Mouse (Mus musculus): Measurements from ENCODE around the gene Spn. TPM values are rescaled to one million over a fixed set of nuclear protein-coding genes. Genes with fewer than 3 reads are reported as not detected.
"Not testable (repeated sequence)": the region's sequence is repeated elsewhere in the genome, so short reads cannot be mapped to it uniquely, and the experiment has no call there.

The Spn gene
- polyA plus RNA-seq, 1 experiment from 2014 or later, result 0.23 TPM

DNA sequence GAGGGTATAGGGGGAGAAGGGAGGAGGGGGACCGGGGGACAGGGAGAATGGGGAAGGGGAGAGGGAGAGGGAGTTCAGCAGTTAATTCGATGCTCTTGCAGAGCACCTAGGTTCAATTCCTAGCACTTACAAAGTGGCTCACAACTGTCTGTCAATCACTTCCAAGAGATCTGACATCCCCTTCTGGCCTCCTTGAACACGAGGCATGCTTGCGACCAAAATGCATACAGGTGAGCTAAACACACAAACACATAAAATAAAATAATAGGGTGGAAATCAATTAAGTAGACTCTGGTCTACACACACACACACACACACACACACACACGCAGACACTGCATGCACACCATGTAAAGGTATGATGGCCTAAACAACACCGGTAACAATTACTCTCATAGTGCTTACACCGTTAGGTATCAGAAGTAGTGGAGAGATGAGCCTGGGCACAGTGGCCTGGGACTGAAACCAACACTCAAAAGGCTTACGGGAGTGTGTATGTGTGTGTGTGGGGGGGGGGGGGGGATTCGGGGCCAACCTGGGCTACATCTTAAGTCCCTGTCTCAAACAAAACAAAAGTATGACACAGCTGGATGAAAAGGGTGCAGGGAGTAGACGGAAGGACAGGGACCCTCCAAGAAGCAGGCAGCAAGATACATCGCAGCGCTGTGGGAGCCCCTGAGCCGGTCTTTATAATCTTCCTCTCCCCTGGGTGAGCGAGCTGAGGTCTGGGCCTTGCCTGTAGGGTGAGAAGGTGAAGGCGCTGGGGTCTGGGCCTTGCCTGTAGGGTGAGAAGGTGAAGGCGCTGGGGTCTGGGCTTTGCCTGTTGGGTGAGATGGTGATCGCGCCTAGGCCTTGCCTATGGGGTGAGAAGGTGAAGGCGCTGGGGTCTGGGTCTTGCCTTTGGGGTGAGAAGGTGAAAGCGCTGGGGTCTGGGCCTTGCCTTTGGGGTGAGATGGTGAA, 47.2 kb downstream of the Spn start:
- Histone ChIP-seq H3K27me3 (no peaks in the 10 kb centered on the region), H3K4me3 (no peak overlapping the region), H3K36me3 (no peaks in the 10 kb centered on the region), H3K4me1 (replicated peaks) (peaks cover 6% of the 10 kb centered on the region), H3K9me3 (replicated peaks) (no peaks in the 10 kb centered on the region), H3K27ac (peak overlapping the region; percentile 37; the same call in 1 of the 2 replicates), H3K9ac (no peak overlapping the region), H3K4me2 (peak overlapping the region; percentile 18; the same call in 1 of the 2 replicates)
- ATAC-seq (replicated peaks; ENCODE audit: insufficient number of reproducible peaks, insufficient read depth, low FRiP score, low read depth), result peak; percentile 15; the same call in 1 of the 2 replicates
- 83% methylated on average over 20 of the region's 20 CpGs for WGBS

DNA sequence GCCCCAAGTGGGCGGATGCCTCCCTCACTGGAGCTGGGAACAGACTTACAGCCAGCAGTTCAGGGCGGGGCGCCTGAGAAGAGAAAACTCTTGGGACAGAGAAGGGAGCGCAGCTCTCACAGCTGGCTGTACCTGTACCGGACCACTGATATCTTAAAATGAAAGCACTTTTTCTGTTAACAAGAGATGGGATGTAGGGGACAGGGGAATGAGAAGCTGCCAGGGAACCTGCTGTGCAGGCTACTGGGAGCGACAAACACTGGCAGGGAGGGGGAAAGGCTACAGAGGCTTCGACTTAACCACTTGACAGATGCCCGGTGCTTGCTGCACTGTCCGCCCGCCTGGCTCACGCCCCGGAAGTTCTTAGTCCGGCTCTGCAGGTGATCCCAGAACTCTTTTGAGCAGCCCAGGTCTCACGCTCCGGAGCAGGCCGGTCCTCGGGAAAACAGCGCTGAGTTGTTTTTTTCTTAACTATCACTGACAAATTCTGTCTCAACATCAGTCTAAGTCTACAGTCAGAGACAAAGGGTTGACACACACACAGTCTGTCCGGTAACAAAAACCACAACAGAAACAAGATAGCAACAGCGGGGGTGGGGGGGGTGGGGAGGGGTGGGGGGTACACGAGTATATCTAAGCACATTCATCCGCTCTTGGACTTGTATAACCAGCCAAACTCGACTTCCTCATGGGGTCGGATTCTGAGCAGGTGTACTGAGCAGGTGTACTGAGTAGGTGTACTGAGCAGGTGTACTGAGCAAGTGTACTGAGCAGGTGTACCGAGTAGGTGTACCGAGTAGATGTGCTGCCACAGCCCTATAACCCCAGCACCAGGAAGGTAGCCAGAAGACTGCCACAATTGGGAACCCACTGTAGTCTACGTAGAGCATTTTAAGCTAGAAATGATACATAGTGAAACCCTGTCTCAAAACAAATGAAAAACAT, 48.5 kb downstream of the Spn start:
- H3K9me3 ChIP-seq (replicated peaks), result no peaks in the 10 kb centered on the region
- no peaks in the 10 kb centered on the region for H3K27me3 ChIP-seq
- peak overlapping the region; percentile 61 for H3K4me2 ChIP-seq
- peak overlapping the region; percentile 38 for H3K9ac ChIP-seq
- H3K27ac ChIP-seq, result peak overlapping the region; percentile 13; the same call in 1 of the 2 replicates
- H3K4me1 ChIP-seq (replicated peaks), result peaks cover 6% of the 10 kb centered on the region
- no peaks in the 10 kb centered on the region for H3K36me3 ChIP-seq
- 17% methylated on average over 27 of the region's 27 CpGs for WGBS
- H3K4me3 ChIP-seq, result peak overlapping the region; percentile 39
- no peak for ATAC-seq (replicated peaks; ENCODE audit: insufficient number of reproducible peaks, insufficient read depth, low FRiP score, low read depth)

DNA sequence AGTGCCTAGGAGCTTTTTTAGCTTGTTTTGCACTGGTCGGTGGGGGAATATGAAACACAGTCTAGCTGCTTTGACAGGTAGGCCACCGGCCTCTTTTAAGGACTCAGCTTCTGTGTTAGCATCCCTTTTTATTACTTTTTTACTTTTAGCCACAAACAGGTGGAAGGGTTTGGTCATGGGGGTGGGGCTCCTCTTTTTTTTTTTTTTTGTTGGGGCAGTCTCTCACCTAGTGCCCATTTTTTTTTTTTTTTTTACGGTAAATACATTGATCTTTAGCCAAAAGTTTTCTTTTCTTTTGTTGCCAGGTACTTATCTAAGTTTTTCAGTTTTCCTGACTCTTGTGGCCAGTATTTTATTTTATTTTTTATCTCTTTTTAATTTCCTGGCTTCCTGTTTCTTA, 49.5 kb downstream of the Spn start:
- Histone ChIP-seq H3K27me3 (no peaks in the 10 kb centered on the region), H3K9ac (no peak overlapping the region), H3K4me1 (replicated peaks) (peaks cover 6% of the 10 kb centered on the region), H3K9me3 (replicated peaks) (no peaks in the 10 kb centered on the region), H3K4me2 (no peak overlapping the region), H3K36me3 (no peaks in the 10 kb centered on the region), H3K27ac (no peak overlapping the region), H3K4me3 (no peak overlapping the region)
- no peak for ATAC-seq (replicated peaks; ENCODE audit: insufficient number of reproducible peaks, insufficient read depth, low FRiP score, low read depth)
- 80% methylated on average over 3 of the region's 3 CpGs for WGBS

DNA sequence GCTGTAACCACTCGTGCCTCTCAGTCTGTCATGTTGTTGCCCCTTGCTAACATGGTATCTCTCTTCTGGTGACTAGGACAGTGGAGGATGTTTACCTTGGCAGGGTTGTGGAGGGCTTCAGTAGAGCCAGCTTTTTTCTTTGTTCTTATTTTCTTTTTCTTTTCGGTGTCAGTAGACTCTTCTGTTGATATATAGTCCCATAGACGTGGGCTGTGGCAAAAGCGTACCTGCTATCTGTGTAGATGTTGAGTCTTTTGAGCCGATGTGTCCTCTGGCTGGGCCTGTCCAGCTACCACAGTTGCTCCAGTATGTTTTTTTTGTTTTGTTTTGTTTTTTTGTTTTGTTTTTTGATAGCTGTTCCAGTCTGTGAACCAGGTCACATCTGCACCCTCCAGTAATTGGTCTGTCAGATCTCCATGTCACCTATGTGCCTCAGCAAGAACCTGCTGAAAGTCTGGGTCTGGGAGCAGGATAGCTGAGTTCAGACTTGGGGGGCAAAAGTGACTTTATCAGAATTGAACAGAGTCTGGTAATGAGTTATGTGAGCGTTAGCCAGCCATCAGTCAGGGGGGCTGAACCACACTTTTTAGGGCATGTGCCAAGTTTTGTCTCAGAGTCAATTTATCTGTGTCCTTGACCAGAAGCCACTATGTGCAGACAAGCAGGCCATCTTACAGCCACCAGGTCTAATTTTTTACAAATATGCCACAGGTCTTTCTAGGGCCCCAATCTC, 50.2 kb downstream of the Spn start, which contains the start of gene Zg16:
Gene Zg16 (minus strand): TSS at position 51 of the 733 bp plus-strand sequence.
- not testable (repeated sequence) for H3K36me3 ChIP-seq; H3K4me3 ChIP-seq; H3K4me1 ChIP-seq (replicated peaks); H3K27me3 ChIP-seq; ATAC-seq (replicated peaks; ENCODE audit: insufficient number of reproducible peaks, insufficient read depth, low FRiP score, low read depth); H3K4me2 ChIP-seq; H3K27ac ChIP-seq; H3K9me3 ChIP-seq (replicated peaks); H3K9ac ChIP-seq
- 60% methylated on average over 6 of the region's 6 CpGs for WGBS

DNA sequence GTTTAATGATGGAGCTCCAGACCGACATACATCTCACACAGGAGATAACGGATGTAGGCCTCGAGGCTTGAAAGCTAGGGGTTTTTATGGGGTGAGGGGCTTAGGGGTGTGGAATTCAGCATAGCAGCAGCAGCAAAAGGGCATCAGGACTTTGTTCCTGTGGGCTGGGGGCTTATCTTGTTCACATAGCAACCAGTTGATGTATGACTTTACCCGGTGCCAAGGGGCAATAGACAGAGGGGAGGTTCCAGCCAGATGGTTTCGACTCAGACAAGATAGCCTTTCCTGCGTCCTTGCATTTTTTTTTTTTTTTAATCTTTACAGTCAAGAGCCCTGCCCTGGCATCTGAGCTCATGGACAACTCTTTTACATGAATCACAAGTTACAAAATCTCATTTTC, 51.9 kb downstream of the Spn start:
- not testable (repeated sequence) for H3K27ac ChIP-seq; H3K4me3 ChIP-seq; H3K4me2 ChIP-seq; H3K9me3 ChIP-seq (replicated peaks); H3K27me3 ChIP-seq; ATAC-seq (replicated peaks; ENCODE audit: insufficient number of reproducible peaks, insufficient read depth, low FRiP score, low read depth); H3K4me1 ChIP-seq (replicated peaks); H3K36me3 ChIP-seq; H3K9ac ChIP-seq
- 32% methylated on average over 6 of the region's 6 CpGs for WGBS

DNA sequence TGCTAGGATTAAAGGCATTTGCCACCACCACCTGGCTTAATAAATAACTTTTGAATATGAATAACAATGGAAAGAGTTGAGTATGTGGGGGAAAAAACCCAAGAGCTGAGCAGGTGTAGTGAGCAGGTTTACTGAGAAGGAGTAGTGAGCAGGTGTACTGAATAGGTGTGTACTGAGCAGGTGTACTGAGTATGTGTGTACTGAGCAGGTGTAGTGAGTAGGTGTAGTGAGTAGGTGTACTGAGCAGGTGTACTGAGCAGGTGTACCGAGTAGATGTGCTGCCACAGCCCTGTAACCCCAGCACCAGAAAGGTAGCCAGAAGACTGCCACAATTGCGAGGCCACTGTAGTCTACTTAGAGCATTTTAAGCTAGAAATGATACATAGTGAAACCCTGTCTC, 52.8 kb downstream of the Spn start:
- Histone ChIP-seq H3K27me3 (no peaks in the 10 kb centered on the region), H3K27ac (no peak overlapping the region), H3K36me3 (no peaks in the 10 kb centered on the region), H3K4me2 (no peak overlapping the region), H3K4me3 (no peak overlapping the region), H3K9ac (no peak overlapping the region), H3K4me1 (replicated peaks) (peaks cover 6% of the 10 kb centered on the region), H3K9me3 (replicated peaks) (no peaks in the 10 kb centered on the region)
- no peak for ATAC-seq (replicated peaks; ENCODE audit: insufficient number of reproducible peaks, insufficient read depth, low FRiP score, low read depth)
- 81% methylated on average over 2 of the region's 2 CpGs for WGBS

DNA sequence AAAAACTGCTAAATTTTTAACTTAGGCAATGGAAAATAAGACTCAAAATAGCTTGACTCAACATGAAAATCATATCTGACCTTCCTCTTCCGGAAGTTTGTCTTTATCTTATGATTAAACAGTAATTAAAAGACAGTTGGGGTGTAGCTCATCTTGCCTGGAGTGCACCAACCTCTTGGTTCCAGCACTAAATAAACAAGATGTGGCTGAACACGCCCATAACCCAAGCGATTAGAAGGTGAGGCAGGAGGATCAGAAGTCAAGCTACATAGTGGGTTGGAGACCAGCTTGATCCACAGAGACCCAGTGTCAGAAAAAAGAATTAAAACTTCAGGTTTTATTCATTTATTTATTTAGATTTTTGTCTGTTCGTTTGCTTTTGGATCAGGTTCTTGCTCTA, 53.9 kb downstream of the Spn start:
- no peaks in the 10 kb centered on the region for H3K36me3 ChIP-seq
- H3K4me2 ChIP-seq, result no peak overlapping the region
- no peak overlapping the region for H3K27ac ChIP-seq
- peaks cover under 1% of the 10 kb centered on the region for H3K4me1 ChIP-seq (replicated peaks)
- H3K9ac ChIP-seq, result no peak overlapping the region
- no peak overlapping the region for H3K4me3 ChIP-seq
- no peaks in the 10 kb centered on the region for H3K27me3 ChIP-seq
- no peak for ATAC-seq (replicated peaks; ENCODE audit: insufficient number of reproducible peaks, insufficient read depth, low FRiP score, low read depth)
- 71% methylated on average over 4 of the region's 4 CpGs for WGBS
- H3K9me3 ChIP-seq (replicated peaks), result no peaks in the 10 kb centered on the region

DNA sequence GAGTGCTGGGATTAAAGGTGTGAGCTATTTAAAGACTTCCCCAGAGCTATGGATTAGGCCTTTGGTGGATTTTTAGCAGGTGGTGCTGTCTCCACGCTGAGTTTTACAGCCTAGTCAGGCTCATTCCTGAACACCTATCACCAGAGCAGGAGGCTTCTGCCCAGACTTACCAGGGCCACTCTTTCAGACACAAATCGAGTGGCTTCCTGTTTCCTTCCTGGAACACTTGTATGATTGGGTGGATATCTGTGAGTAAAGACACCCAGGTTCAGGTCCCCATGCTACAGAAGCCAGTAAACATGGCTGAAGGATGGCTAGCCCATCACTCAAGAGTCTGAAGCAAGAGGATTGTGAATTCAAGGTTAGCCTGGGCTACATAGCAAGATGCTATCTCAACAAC, 54.6 kb downstream of the Spn start:
- H3K4me1 ChIP-seq (replicated peaks), result no peaks in the 10 kb centered on the region
- H3K9ac ChIP-seq, result no peak overlapping the region
- ATAC-seq (replicated peaks; ENCODE audit: insufficient number of reproducible peaks, insufficient read depth, low FRiP score, low read depth), result no peak
- H3K27me3 ChIP-seq, result no peaks in the 10 kb centered on the region
- WGBS, result 43% methylated on average over 2 of the region's 2 CpGs
- H3K4me3 ChIP-seq, result no peak overlapping the region
- no peak overlapping the region for H3K27ac ChIP-seq
- no peak overlapping the region for H3K4me2 ChIP-seq
- H3K36me3 ChIP-seq, result no peaks in the 10 kb centered on the region
- H3K9me3 ChIP-seq (replicated peaks), result no peaks in the 10 kb centered on the region

DNA sequence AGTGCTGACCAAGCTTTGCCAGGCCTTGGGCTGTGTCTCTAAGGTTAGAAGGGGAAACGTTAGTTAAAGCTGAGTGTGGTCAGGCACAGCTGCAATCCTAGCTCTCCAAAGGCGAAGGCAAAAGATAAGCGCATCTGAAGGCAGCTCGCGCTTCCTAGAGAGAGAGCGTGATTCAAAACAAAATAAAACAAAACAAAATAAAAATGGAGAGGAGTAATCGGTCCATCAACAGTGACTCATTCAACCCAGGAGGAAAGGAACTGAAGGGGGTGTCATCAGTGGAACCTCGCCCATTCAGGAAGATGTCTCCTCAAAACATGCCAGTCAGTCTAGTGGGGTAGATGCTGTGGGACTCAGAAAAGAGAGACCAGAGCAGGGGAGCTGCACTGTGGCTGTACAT, 55.4 kb downstream of the Spn start:
- H3K4me2 ChIP-seq, result no peak overlapping the region
- H3K27me3 ChIP-seq, result no peaks in the 10 kb centered on the region
- H3K4me3 ChIP-seq, result no peak overlapping the region
- no peaks in the 10 kb centered on the region for H3K36me3 ChIP-seq
- no peak overlapping the region for H3K27ac ChIP-seq
- H3K9ac ChIP-seq, result no peak overlapping the region
- H3K9me3 ChIP-seq (replicated peaks), result no peaks in the 10 kb centered on the region
- 59% methylated on average over 8 of the region's 8 CpGs for WGBS
- no peak for ATAC-seq (replicated peaks; ENCODE audit: insufficient number of reproducible peaks, insufficient read depth, low FRiP score, low read depth)
- no peaks in the 10 kb centered on the region for H3K4me1 ChIP-seq (replicated peaks)

All from heart, embryonic 15.5 days (tissue).